Mouse (Mus musculus) forebrain, embryonic 14.5 days (tissue): ENCODE measurements around the gene Cpsf7. TPM values are rescaled to one million over a fixed set of nuclear protein-coding genes. Genes with fewer than 3 reads are reported as not detected.
A peak's percentile ranks its signal among the peaks of the same experiment; 100 is the strongest.
"Not testable (repeated sequence)": the region's sequence is repeated elsewhere in the genome, so short reads cannot be mapped to it uniquely, and the experiment has no call there.

Experiments
- ATAC-seq: fragments of 200-750 bp; cut with Nextera tagmentation; 2 replicates; pipeline ENCODE4 v1.8.0; 2017; ENCODE audit warnings: mild to moderate bottlenecking, moderate library complexity
- DNase-seq: peaks from one replicate; pipeline ENCODE4 v3.0.0-alpha.2; 2015; ENCODE audit warnings: low spot score
- H3K27ac ChIP-seq: fragments of 300-500 bp; sonication (generic); 2 replicates; pipeline ENCODE4 v1.5.1; 2014; ENCODE audit warnings: low read depth, mild to moderate bottlenecking, control low read depth, low read length, moderate library complexity
- H3K27me3 ChIP-seq: fragments of 300-500 bp; sonication (generic); replicated peaks from 2 replicates; pipeline ENCODE4 v1.6.1; 2014; ENCODE audit warnings: low read length, control low read depth, mixed read lengths; ENCODE audit not compliant: control insufficient read depth, insufficient read depth
- H3K36me3 ChIP-seq: fragments of 300-500 bp; sonication (generic); 2 replicates; pipeline ENCODE4 v1.6.1; 2014; ENCODE audit warnings: low read length, control low read depth; ENCODE audit not compliant: control insufficient read depth, insufficient read depth
- H3K4me1 ChIP-seq: fragments of 300-500 bp; sonication (generic); 2 replicates; pipeline ENCODE4 v1.6.1; 2014; ENCODE audit warnings: antibody characterized with exemption, low read length, control low read depth; ENCODE audit not compliant: control insufficient read depth, insufficient read depth
- H3K4me2 ChIP-seq: fragments of 300-500 bp; sonication (generic); 2 replicates; pipeline ENCODE4 v1.6.1; 2014; ENCODE audit warnings: mild to moderate bottlenecking, control low read depth, low read length
- H3K4me3 ChIP-seq: fragments of 300-500 bp; sonication (generic); 2 replicates; pipeline ENCODE4 v1.5.1; 2014; ENCODE audit warnings: low read depth, low read length, control low read depth
- H3K9ac ChIP-seq: fragments of 300-500 bp; sonication (generic); 2 replicates; pipeline ENCODE4 v1.6.1; 2014; ENCODE audit warnings: mild to moderate bottlenecking, low read length, control low read depth, moderate library complexity
- H3K9me3 ChIP-seq: fragments of 300-500 bp; sonication (generic); replicated peaks from 2 replicates; pipeline ENCODE4 v1.6.1; 2016; ENCODE audit warnings: low read length, control low read depth, mixed read lengths; ENCODE audit not compliant: control insufficient read depth
- WGBS: fragments of 180-500 bp; shearing (Covaris S2); extraction: QIAGEN DNeasy Blood & Tissue Kit; methylation state at CpG from one replicate; pipeline ENCODE4 v1.1.7; 2014; 5-methylcytosine and 5-hydroxymethylcytosine counted together
- polyA plus RNA-seq: library from polyadenylated mRNA; unstranded; fragments of >200 nt; fragmentation: Nextera tagmentation; extraction: Ambion mirVana; gene quantifications from 2 replicates; pipeline ENCODE4 v1.2.1, GENCODE M21; 2014

Cpsf7 gene
- polyA plus RNA-seq, 1 experiment from 2014 or later, result 53.9 TPM

- no peaks in the 10 kb centered on the region for H3K9me3 ChIP-seq
- H3K4me1 ChIP-seq, result peaks cover 9% of the 10 kb centered on the region
- H3K36me3 ChIP-seq, result peaks cover 18% of the 10 kb centered on the region
- H3K27ac ChIP-seq, result peak within 1 kb of the TSS; percentile 76; the same call in 1 of the 2 replicates
- WGBS, result under 1% methylated on average over 43 of the region's 43 CpGs
- ATAC-seq (peak; percentile 99), DNase-seq (peak; percentile 91)
- H3K4me3 ChIP-seq, result peak within 1 kb of the TSS; percentile 58
- H3K27me3 ChIP-seq, result no peaks in the 10 kb centered on the region
- peak within 1 kb of the TSS; percentile 82 for H3K4me2 ChIP-seq
- H3K9ac ChIP-seq, result peak within 1 kb of the TSS; percentile 80
Observed at GRCm38 (mm10) chr19:10555624-10556510, 30.8 kb downstream of the Cpsf7 start, which contains the start of gene Tmem216. TSS of gene Tmem216 (minus strand) at chr19:10556238.

GRCm38 (mm10) chr19:10557001-10557400 is 31.9 kb downstream of the Cpsf7 start:
- Histone ChIP-seq H3K4me3 (no peak overlapping the region), H3K27me3 (no peaks in the 10 kb centered on the region), H3K9ac (no peak overlapping the region), H3K9me3 (no peaks in the 10 kb centered on the region), H3K27ac (no peak overlapping the region), H3K4me2 (no peak overlapping the region), H3K4me1 (peaks cover 9% of the 10 kb centered on the region), H3K36me3 (peaks cover 7% of the 10 kb centered on the region)
- DNase-seq, result no peak
- ATAC-seq, result no peak
- 60% methylated on average over 2 of the region's 2 CpGs for WGBS

- ATAC-seq, result no peak
- H3K4me3 ChIP-seq, result no peak overlapping the region
Observed at GRCm38 (mm10) chr19:10557430-10557829, 32.4 kb downstream of the Cpsf7 start.

GRCm38 (mm10) chr19:10557837-10558375 is 32.8 kb downstream of the Cpsf7 start:
- WGBS, result 76% methylated on average over 4 of the region's 4 CpGs
- not testable (repeated sequence) for DNase-seq, H3K4me1 ChIP-seq, H3K9me3 ChIP-seq, H3K4me2 ChIP-seq, H3K9ac ChIP-seq, H3K27me3 ChIP-seq, ATAC-seq, H3K36me3 ChIP-seq, H3K4me3 ChIP-seq, H3K27ac ChIP-seq

More at GRCm38 (mm10) chr19:10557430-10557829, 32.4 kb downstream of the Cpsf7 start:
- no peak overlapping the region for H3K9ac ChIP-seq
- DNase-seq, result no peak
- no peak overlapping the region for H3K27ac ChIP-seq
- peaks cover 9% of the 10 kb centered on the region for H3K4me1 ChIP-seq
- H3K27me3 ChIP-seq, result no peaks in the 10 kb centered on the region
- H3K4me2 ChIP-seq, result no peak overlapping the region
- H3K36me3 ChIP-seq, result peaks cover 3% of the 10 kb centered on the region; the same call in 1 of the 2 replicates
- 47% methylated on average over 2 of the region's 2 CpGs for WGBS
- no peaks in the 10 kb centered on the region for H3K9me3 ChIP-seq

- ATAC-seq (no peak), DNase-seq (peak; percentile 42)
- Histone ChIP-seq H3K9me3 (no peaks in the 10 kb centered on the region), H3K27me3 (no peaks in the 10 kb centered on the region), H3K4me1 (peaks cover 4% of the 10 kb centered on the region; the same call in 1 of the 2 replicates), H3K4me2 (no peak overlapping the region), H3K27ac (no peak overlapping the region), H3K9ac (no peak overlapping the region), H3K36me3 (no peaks in the 10 kb centered on the region), H3K4me3 (no peak overlapping the region)
- WGBS, result 33% methylated on average over 5 of the region's 5 CpGs
Observed at GRCm38 (mm10) chr19:10560108-10560507, 35.0 kb downstream of the Cpsf7 start.

GRCm38 (mm10) chr19:10561558-10562314 is 36.7 kb downstream of the Cpsf7 start:
- no peak overlapping the region for H3K9ac ChIP-seq

GRCm38 (mm10) chr19:10562351-10562750 is 37.3 kb downstream of the Cpsf7 start:
- H3K4me2 ChIP-seq, result no peak overlapping the region
- H3K9ac ChIP-seq, result no peak overlapping the region
- H3K4me3 ChIP-seq, result no peak overlapping the region
- H3K27ac ChIP-seq, result no peak overlapping the region
- H3K4me1 ChIP-seq, result no peaks in the 10 kb centered on the region
- 62% methylated on average over 5 of the region's 5 CpGs for WGBS
- no peaks in the 10 kb centered on the region for H3K36me3 ChIP-seq
- H3K9me3 ChIP-seq, result no peaks in the 10 kb centered on the region
- H3K27me3 ChIP-seq, result no peaks in the 10 kb centered on the region
- DNase-seq (no peak), ATAC-seq (no peak)

More at GRCm38 (mm10) chr19:10561558-10562314, 36.7 kb downstream of the Cpsf7 start:
- Histone ChIP-seq H3K27ac (no peak overlapping the region), H3K9me3 (no peaks in the 10 kb centered on the region), H3K4me1 (no peaks in the 10 kb centered on the region), H3K36me3 (no peaks in the 10 kb centered on the region), H3K4me3 (no peak overlapping the region), H3K27me3 (no peaks in the 10 kb centered on the region), H3K4me2 (no peak overlapping the region)
- WGBS, result 69% methylated on average over 6 of the region's 6 CpGs
- DNase-seq, result no peak
- no peak for ATAC-seq

- WGBS, result 82% methylated on average over 6 of the region's 6 CpGs
- ATAC-seq (no peak), DNase-seq (no peak)
- no peaks in the 10 kb centered on the region for H3K9me3 ChIP-seq
- H3K27me3 ChIP-seq, result no peaks in the 10 kb centered on the region
- H3K27ac ChIP-seq, result no peak overlapping the region
- H3K9ac ChIP-seq, result no peak overlapping the region
- 0 out of 2 replicates have a peak, but pooled peaks cover 4% of the 10 kb centered on the region for H3K36me3 ChIP-seq
- no peaks in the 10 kb centered on the region for H3K4me1 ChIP-seq
- H3K4me2 ChIP-seq, result no peak overlapping the region
- no peak overlapping the region for H3K4me3 ChIP-seq
Observed at GRCm38 (mm10) chr19:10564278-10564677, 39.2 kb downstream of the Cpsf7 start.
